Mouse (Mus musculus) myocyte (in vitro differentiated cells): ENCODE data around the gene Olfr1359. TPM values are rescaled to one million over a fixed set of nuclear protein-coding genes. Genes with fewer than 3 reads are reported as not detected.
"Not testable (repeated sequence)": the region's sequence is repeated elsewhere in the genome, so short reads cannot be mapped to it uniquely, and the experiment has no call there.

ENCODE experiments used
- H3K27me3 ChIP-seq: one replicate; pipeline ENCODE4 v1.6.1; 2011; ENCODE audit not compliant: control insufficient read depth, insufficient read depth, insufficient read length
- H3K36me3 ChIP-seq: one replicate; pipeline ENCODE4 v1.6.1; 2011; ENCODE audit not compliant: control insufficient read depth, insufficient read depth
- H3K4me2 ChIP-seq: one replicate; pipeline ENCODE4 v1.6.1; 2011; ENCODE audit warnings: low read depth, control low read depth
- H3K4me3 ChIP-seq: one replicate; pipeline ENCODE4 v1.5.1; 2011; ENCODE audit warnings: mild to moderate bottlenecking, control low read depth, moderate library complexity
- H3K79me2 ChIP-seq: one replicate; pipeline ENCODE4 v1.6.1; 2011; ENCODE audit not compliant: control insufficient read depth, insufficient read depth
- H3ac ChIP-seq: one replicate; pipeline ENCODE4 v1.6.1; 2011; ENCODE audit not compliant: control insufficient read depth, insufficient read length
- CEBPB ChIP-seq: IDR thresholded peaks from 2 replicates; pipeline ENCODE4 v1.6.1; 2011; ENCODE audit warnings: mild to moderate bottlenecking, moderate library complexity; ENCODE audit not compliant: poor library complexity, insufficient read depth, severe bottlenecking
- E2F4 ChIP-seq: IDR thresholded peaks from one replicate; pipeline ENCODE4 v1.6.1; 2011; ENCODE audit warnings: mild to moderate bottlenecking, control low read depth, moderate library complexity; ENCODE audit not compliant: insufficient read depth
- MAX ChIP-seq: IDR thresholded peaks from one replicate; pipeline ENCODE4 v1.6.1; 2011; ENCODE audit warnings: low read depth, mild to moderate bottlenecking, control low read depth
- MYOD1 ChIP-seq, 3 experiments: IDR thresholded peaks; one replicate each; pipeline ENCODE4 v1.6.1; 2011; ENCODE audit warnings: control low read depth in 2 of 3, low read depth in 2 of 3, mild to moderate bottlenecking in 2 of 3, moderate library complexity in 1 of 3; ENCODE audit not compliant: insufficient read length in 2 of 3, control insufficient read depth in 1 of 3
- MYOG ChIP-seq, 3 experiments: IDR thresholded peaks; one replicate each; pipeline ENCODE4 v1.6.1; 2011; ENCODE audit warnings: control low read depth in 2 of 3, low read depth in 2 of 3, mild to moderate bottlenecking in 2 of 3; ENCODE audit not compliant: insufficient read length in 2 of 3, control insufficient read depth in 1 of 3, insufficient read depth in 1 of 3
- POLR2A ChIP-seq: IDR thresholded peaks from one replicate; pipeline ENCODE4 v1.6.1; 2011; ENCODE audit warnings: low read depth, mild to moderate bottlenecking, control low read depth, moderate library complexity; ENCODE audit not compliant: insufficient read length
- POLR2AphosphoS2 ChIP-seq: IDR thresholded peaks from one replicate; pipeline ENCODE4 v1.6.1; 2011; ENCODE audit warnings: low read depth, control low read depth; ENCODE audit not compliant: insufficient read length
- REST ChIP-seq: IDR thresholded peaks from one replicate; pipeline ENCODE4 v1.6.1; 2011; ENCODE audit warnings: mild to moderate bottlenecking, control low read depth, moderate library complexity; ENCODE audit not compliant: insufficient read depth, insufficient read length
- SRF ChIP-seq: IDR thresholded peaks from one replicate; pipeline ENCODE4 v1.6.1; 2011; ENCODE audit warnings: low read depth; ENCODE audit not compliant: control insufficient read depth, insufficient read length
- TCF12 ChIP-seq: IDR thresholded peaks from one replicate; pipeline ENCODE4 v1.6.1; 2011; ENCODE audit warnings: mild to moderate bottlenecking, control low read depth; ENCODE audit not compliant: poor library complexity, insufficient read depth, severe bottlenecking
- TCF3 ChIP-seq: IDR thresholded peaks from one replicate; pipeline ENCODE4 v1.6.1; 2011; ENCODE audit warnings: low read depth, control low read depth; ENCODE audit not compliant: insufficient read length
- USF1 ChIP-seq: IDR thresholded peaks from one replicate; pipeline ENCODE4 v1.6.1; 2011; ENCODE audit warnings: low read depth, mild to moderate bottlenecking, control low read depth, moderate library complexity
- polyA plus RNA-seq: library from polyadenylated mRNA; unstranded; fragments of >200 nt; fragmentation: generic; extraction: Trizol; gene quantifications from one replicate; pipeline ENCODE4 v1.2.1, GENCODE M21; 2012; ENCODE audit warnings: missing spikeins

The Olfr1359 gene
- polyA plus RNA-seq, 1 experiment = not detected

DNA sequence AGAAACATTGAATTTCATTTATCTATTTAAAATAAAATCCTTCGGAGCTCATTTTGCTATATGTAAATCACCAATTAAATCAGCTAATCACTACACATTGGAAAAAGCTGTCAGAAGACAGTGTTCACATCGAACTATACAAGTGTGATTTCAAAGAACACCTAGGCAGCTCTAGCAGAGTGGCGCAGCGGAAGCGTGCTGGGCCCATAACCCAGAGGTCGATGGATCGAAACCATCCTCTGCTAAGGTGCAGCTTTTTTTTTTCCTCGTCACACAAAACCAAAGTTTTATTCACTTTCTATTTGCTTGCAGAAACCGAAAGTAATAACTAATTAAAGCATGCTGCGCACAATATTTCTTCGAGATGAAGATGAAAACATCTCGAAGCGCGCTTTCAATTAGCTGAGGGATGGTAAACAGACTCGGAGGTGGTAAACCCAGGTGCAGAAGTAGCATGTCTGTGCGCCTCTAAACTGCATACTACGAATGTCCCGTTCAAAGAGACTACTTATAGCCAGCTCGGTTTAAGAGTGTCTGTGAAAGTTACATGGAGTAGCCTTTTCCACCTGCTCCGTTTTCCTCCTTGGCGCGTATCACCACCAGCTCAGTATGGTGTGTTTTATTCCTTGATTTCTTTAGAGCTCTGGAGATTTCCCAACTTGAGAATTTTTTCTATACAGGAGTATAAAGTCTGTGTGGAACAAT is 13.1 kb downstream of the Olfr1359 start:
- no peaks in the 10 kb centered on the region for H3K27me3 ChIP-seq

DNA sequence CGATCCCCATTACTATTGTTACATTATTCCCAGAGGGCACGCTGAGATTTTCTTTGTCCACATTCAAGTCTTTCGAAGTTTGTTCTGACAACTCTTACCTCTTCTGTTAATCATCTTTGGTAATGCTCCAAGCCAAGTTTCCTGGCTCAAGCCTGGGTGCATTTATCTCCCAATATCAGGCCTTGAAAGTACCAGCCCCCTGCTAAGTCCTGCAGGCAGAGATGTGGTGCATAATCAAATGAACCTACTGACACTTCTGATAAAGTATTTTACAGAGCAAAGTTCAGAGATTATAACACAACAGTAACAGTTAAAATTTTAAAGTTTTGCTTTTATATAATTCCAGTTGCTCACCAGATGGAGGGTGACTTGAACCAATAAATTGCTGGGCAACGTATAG is 13.8 kb downstream of the Olfr1359 start:
- Histone ChIP-seq H3K79me2 (no peaks in the 10 kb centered on the region), H3K36me3 (no peaks in the 10 kb centered on the region), H3K27me3 (no peaks in the 10 kb centered on the region), H3K4me2 (peak overlapping the region; percentile 97), H3ac (no peak overlapping the region), H3K4me3 (peak overlapping the region; percentile 48)
- TF ChIP-seq CEBPB (no peak), USF1 (no peak), TCF12 (no peak), TCF3 (no peak), MYOG (IDR thresholded peaks at IDR 0.05; ENCODE audit: control insufficient read depth in 1 of 3, insufficient read depth in 1 of 3, insufficient read length in 2 of 3, low read depth in 2 of 3) (no peak), POLR2AphosphoS2 (no peak)

More for the DNA sequence above, 13.1 kb downstream of the Olfr1359 start:
- H3K4me2 ChIP-seq = peak overlapping the region; percentile 97
- no peak overlapping the region for H3ac ChIP-seq
- peak overlapping the region; percentile 48 for H3K4me3 ChIP-seq
- TF ChIP-seq MYOD1 (IDR thresholded peaks at IDR 0.05; ENCODE audit: control insufficient read depth in 1 of 3, insufficient read length in 2 of 3, low read depth in 2 of 3) (no peak), TCF12 (no peak), E2F4 (no peak), CEBPB (no peak), TCF3 (no peak), POLR2AphosphoS2 (no peak), MAX (no peak), MYOG (IDR thresholded peaks at IDR 0.05; ENCODE audit: control insufficient read depth in 1 of 3, insufficient read depth in 1 of 3, insufficient read length in 2 of 3, low read depth in 2 of 3) (no peak), REST (no peak), USF1 (no peak), SRF (no peak), POLR2A (no peak)
- no peaks in the 10 kb centered on the region for H3K36me3 ChIP-seq
- no peaks in the 10 kb centered on the region for H3K79me2 ChIP-seq

DNA sequence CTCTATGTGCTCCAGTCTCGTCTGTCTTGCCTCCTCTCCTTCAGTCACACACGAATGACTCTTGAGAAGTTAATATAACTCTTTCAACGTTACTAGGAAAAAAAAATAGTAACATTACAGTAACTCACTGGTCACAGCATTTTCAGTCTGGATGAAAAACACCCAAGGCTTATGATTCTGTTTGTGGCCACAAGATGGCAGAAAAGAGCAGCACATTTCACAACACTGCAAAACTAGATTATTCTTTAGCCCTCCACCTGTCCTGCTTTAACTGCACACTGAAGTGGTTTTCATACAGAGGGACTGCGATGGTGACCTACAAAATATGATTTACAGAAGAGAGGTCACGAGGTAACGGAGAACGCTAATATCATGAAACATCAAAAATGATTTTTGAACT is 16.8 kb downstream of the Olfr1359 start:
- TF ChIP-seq POLR2A (no peak), CEBPB (peak; percentile 68; the same call in 1 of the 2 replicates)
- Histone ChIP-seq H3K4me3 (peak overlapping the region; percentile 30), H3K79me2 (no peaks in the 10 kb centered on the region), H3ac (no peak overlapping the region), H3K36me3 (no peaks in the 10 kb centered on the region), H3K4me2 (peak overlapping the region; percentile 89), H3K27me3 (no peaks in the 10 kb centered on the region)

DNA sequence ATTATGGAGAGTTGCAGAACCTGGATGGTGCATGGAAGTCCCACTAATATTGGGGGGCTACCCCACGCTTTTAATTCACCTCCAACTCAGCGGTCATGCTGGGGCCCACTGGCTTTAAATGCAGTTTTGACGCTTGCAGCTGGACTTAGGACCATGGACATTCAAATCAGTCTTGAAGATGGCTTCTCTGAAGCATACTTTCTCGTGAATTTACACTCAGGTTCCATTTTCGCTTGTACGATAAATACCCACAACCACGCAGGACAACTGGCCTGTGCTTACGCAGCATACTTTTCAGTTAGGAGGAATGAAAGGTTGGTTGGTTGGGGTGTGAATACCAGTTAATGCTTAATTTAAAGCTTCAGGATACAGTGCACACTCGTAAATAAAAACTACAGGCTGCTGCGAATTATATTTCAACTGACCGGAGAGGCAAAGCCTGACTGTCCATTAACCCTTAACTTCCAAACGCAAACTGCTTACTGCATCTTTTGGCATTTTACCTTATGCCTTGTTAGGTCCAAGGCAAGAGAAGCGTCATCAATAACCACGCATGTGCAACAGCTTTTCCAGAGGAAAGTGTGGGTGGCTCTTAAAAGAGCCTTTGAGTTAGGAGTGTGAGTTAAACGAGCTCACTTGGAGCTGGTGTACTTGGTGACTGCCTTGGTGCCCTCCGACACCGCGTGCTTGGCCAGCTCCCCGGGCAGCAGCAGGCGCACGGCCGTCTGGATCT is 17.4 kb downstream of the Olfr1359 start:
- no peaks in the 10 kb centered on the region for H3K36me3 ChIP-seq
- TF ChIP-seq POLR2AphosphoS2 (no peak), TCF3 (no peak), POLR2A (peak; percentile 2)
- H3ac ChIP-seq = no peak overlapping the region
- H3K4me2 ChIP-seq = peak overlapping the region; percentile 89
- H3K4me3 ChIP-seq = peak overlapping the region; percentile 30
- H3K79me2 ChIP-seq = no peaks in the 10 kb centered on the region
- no peaks in the 10 kb centered on the region for H3K27me3 ChIP-seq

DNA sequence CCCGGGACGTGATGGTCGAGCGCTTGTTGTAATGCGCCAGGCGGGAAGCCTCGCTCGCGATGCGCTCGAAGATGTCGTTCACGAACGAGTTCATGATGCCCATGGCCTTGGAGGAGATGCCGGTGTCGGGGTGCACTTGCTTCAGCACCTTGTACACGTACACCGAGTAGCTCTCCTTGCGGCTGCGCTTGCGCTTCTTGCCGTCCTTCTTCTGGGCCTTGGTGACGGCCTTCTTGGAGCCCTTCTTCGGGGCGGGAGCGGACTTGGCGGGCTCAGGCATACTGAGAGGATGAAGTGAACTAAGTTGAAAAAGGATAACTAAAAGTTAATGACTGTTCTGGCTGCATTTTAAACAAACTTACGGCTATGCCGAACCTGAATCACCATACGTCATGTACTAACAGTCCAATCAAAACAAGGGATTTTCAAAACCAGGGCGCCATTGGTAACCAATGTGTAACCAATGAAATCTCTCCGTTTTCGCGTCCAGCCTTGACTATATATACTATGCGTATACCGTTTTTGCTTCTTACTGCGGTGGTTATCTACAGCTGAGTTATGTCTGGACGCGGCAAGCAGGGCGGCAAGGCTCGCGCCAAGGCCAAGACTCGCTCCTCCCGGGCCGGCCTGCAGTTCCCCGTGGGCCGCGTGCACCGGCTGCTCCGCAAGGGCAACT is 18.1 kb downstream of the Olfr1359 start, which contains the start of the genes Hist1h2bl and Hist1h2ai:
TSS of gene Hist1h2bl (minus strand) at position 280 of the 676 bp plus-strand sequence.
TSS of gene Hist1h2ai (plus strand) at position 559 of the 676 bp plus-strand sequence.
- peak; percentile 61 for TF ChIP-seq POLR2A
- peak; percentile 81 for TF ChIP-seq POLR2AphosphoS2
- peak within 1 kb of the TSS; percentile 30 for H3K4me3 ChIP-seq
- H3K36me3 ChIP-seq, H3ac ChIP-seq, H3K79me2 ChIP-seq, H3K27me3 ChIP-seq: not testable (repeated sequence)
- peak within 1 kb of the TSS; percentile 97 for H3K4me2 ChIP-seq
